Mouse (Mus musculus): ENCODE results near the gene Tex14.

GRCm38 (mm10) chr11:87488948-87489347 is 84.1 kb downstream of the Tex14 start:
- TF ChIP-seq CTCF (conservative IDR thresholded peaks at IDR 0.05; ENCODE audit: low read length), result no peak
- no peak for TF ChIP-seq NANOG (IDR thresholded peaks at IDR 0.05; ENCODE audit: borderline replicate concordance, low read length)
- TF ChIP-seq POU5F1 (IDR thresholded peaks at IDR 0.05; ENCODE audit: borderline replicate concordance, low read length), result no peak

Measured in E14TG2a.4 (cell line).